8 mouse cellular contexts compared by ENCODE assay signal in the genomic region with DNA sequence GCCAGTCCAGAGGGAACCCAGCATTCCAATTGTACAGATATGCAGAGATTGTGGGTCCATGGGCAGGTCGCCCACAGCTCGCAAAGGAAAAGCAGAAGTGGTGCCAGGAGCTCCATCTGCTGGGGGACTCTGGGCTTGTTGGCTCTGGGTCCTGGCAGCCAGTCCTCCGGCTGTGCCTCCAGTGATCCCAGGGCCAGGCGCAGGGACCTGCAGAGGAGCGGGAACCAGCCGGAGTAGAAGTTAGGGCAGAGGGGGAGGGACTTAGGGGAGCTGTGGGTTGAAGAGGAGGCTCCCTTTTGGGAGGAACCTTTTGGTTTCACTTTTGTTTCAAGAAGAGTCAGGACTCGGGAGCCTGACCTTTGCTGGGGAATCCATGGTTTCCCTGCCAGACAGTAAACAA. TPM values are rescaled to one million over a fixed set of nuclear protein-coding genes. Genes with fewer than 3 reads are reported as not detected.
A peak's percentile ranks its signal among the peaks of the same experiment; 100 is the strongest.
DNase-seq lines count a peak whose midpoint lies in the region; ATAC-seq and TF ChIP-seq lines count a peak whose summit lies in the region.

No protein-coding gene starts in this region.

- peak; percentile 24 for TF ChIP-seq CTCF in ES-Bruce4 (IDR thresholded peaks at IDR 0.05; ENCODE audit: low read depth, low read length)
- TF ChIP-seq CTCF in liver, postnatal 0 days (IDR thresholded peaks at IDR 0.05; ENCODE audit: low read depth) = peak; percentile 33

- no peak for TF ChIP-seq EP300 in ES-Bruce4 (IDR thresholded peaks at IDR 0.05; ENCODE audit: insufficient read depth, low read depth, low read length)
- no peak for TF ChIP-seq EP300 in liver, postnatal 0 days (IDR thresholded peaks at IDR 0.05; ENCODE audit: low read depth)

- H3K9me3 ChIP-seq in ES-Bruce4 (replicated peaks; ENCODE audit: control insufficient read depth, insufficient read depth, low read length, poor library complexity, severe bottlenecking) = no peaks in the 10 kb centered on the region; the same call in 1 of the 2 replicates
- H3K9me3 ChIP-seq in heart, embryonic 15.5 days (replicated peaks) = no peaks in the 10 kb centered on the region
- no peaks in the 10 kb centered on the region for H3K9me3 ChIP-seq in liver, postnatal 0 days (ENCODE audit: low read length)
- no peaks in the 10 kb centered on the region for H3K9me3 ChIP-seq in stomach, embryonic 15.5 days
- H3K9me3 ChIP-seq in neural tube, embryonic 15.5 days (replicated peaks) = no peaks in the 10 kb centered on the region

- peak; percentile 76 for DNase-seq in 416B (ENCODE audit: low read depth)
- peak; percentile 49 for DNase-seq in liver, postnatal 0 days
- DNase-seq in urinary bladder, postnatal 4 days (ENCODE audit: low spot score in 2 of 2) = no peak

- no peak overlapping the region for H3K9ac ChIP-seq in ES-Bruce4 (ENCODE audit: low read depth, poor library complexity, severe bottlenecking)
- H3K9ac ChIP-seq in heart, embryonic 15.5 days = no peak overlapping the region
- H3K9ac ChIP-seq in liver, postnatal 0 days (replicated peaks) = no peak overlapping the region
- H3K9ac ChIP-seq in stomach, embryonic 15.5 days = no peak overlapping the region
- H3K9ac ChIP-seq in neural tube, embryonic 15.5 days (replicated peaks) = no peak overlapping the region

- H3K36me3 ChIP-seq in ES-Bruce4 (ENCODE audit: control insufficient read depth, insufficient read depth, low read length, poor library complexity, severe bottlenecking) = no peaks in the 10 kb centered on the region
- no peaks in the 10 kb centered on the region for H3K36me3 ChIP-seq in heart, embryonic 15.5 days
- no peaks in the 10 kb centered on the region for H3K36me3 ChIP-seq in liver, postnatal 0 days (replicated peaks; ENCODE audit: insufficient read depth, low read length)
- H3K36me3 ChIP-seq in stomach, embryonic 15.5 days = no peaks in the 10 kb centered on the region
- no peaks in the 10 kb centered on the region for H3K36me3 ChIP-seq in neural tube, embryonic 15.5 days

- H3K4me3 ChIP-seq in ES-Bruce4 (ENCODE audit: low read depth, low read length) = no peak overlapping the region
- peak overlapping the region; percentile 28 for H3K4me3 ChIP-seq in heart, embryonic 15.5 days
- H3K4me3 ChIP-seq in liver, postnatal 0 days (ENCODE audit: low read depth, low read length) = peak overlapping the region; percentile 40
- peak overlapping the region; percentile 20 for H3K4me3 ChIP-seq in stomach, embryonic 15.5 days (replicated peaks)
- H3K4me3 ChIP-seq in neural tube, embryonic 15.5 days (replicated peaks) = no peak overlapping the region

- H3K27me3 ChIP-seq in ES-Bruce4 (ENCODE audit: control insufficient read depth, insufficient read depth, low read length, poor library complexity, severe bottlenecking) = no peaks in the 10 kb centered on the region
- no peaks in the 10 kb centered on the region for H3K27me3 ChIP-seq in heart, embryonic 15.5 days
- no peaks in the 10 kb centered on the region for H3K27me3 ChIP-seq in liver, postnatal 0 days (ENCODE audit: insufficient read depth, low read length)
- no peaks in the 10 kb centered on the region for H3K27me3 ChIP-seq in stomach, embryonic 15.5 days (replicated peaks)
- H3K27me3 ChIP-seq in neural tube, embryonic 15.5 days (replicated peaks) = no peaks in the 10 kb centered on the region

- no peak overlapping the region for H3K27ac ChIP-seq in ES-Bruce4 (ENCODE audit: insufficient read depth, low read length)
- H3K27ac ChIP-seq in heart, embryonic 15.5 days = no peak overlapping the region
- H3K27ac ChIP-seq in liver, postnatal 0 days (ENCODE audit: low read depth) = no peak overlapping the region
- H3K27ac ChIP-seq in stomach, embryonic 15.5 days = no peak overlapping the region
- H3K27ac ChIP-seq in neural tube, embryonic 15.5 days (replicated peaks) = no peak overlapping the region

- peak; percentile 100 for ATAC-seq in cerebellum, adult (ENCODE audit: insufficient number of reproducible peaks, low FRiP score, low TSS enrichment)
- no peak for ATAC-seq in heart, embryonic 15.5 days (replicated peaks; ENCODE audit: insufficient number of reproducible peaks, insufficient read depth, low FRiP score, low read depth)
- peak; percentile 89 for ATAC-seq in liver, postnatal 0 days
- ATAC-seq in stomach, embryonic 15.5 days (ENCODE audit: insufficient read depth, low FRiP score, low read depth) = no peak; the same call in 1 of the 2 replicates
- no peak for ATAC-seq in neural tube, embryonic 15.5 days (ENCODE audit: low FRiP score)

- TF ChIP-seq POLR2A in ES-Bruce4 (IDR thresholded peaks at IDR 0.05; ENCODE audit: insufficient read depth, low read length) = no peak

- H3K4me1 ChIP-seq in ES-Bruce4 (ENCODE audit: control insufficient read depth, insufficient read depth, low read length) = no peaks in the 10 kb centered on the region
- H3K4me1 ChIP-seq in heart, embryonic 15.5 days (replicated peaks) = no peaks in the 10 kb centered on the region
- no peaks in the 10 kb centered on the region for H3K4me1 ChIP-seq in liver, postnatal 0 days (ENCODE audit: insufficient read depth)
- no peaks in the 10 kb centered on the region for H3K4me1 ChIP-seq in stomach, embryonic 15.5 days
- H3K4me1 ChIP-seq in neural tube, embryonic 15.5 days = no peaks in the 10 kb centered on the region

- WGBS in heart, embryonic 15.5 days = 56% methylated on average over 7 of the region's 7 CpGs
- 54% methylated on average over 7 of the region's 7 CpGs for WGBS in liver, postnatal 0 days (ENCODE audit: insufficient replicate concordance)
- WGBS in stomach, embryonic 15.5 days = 49% methylated on average over 7 of the region's 7 CpGs
- WGBS in neural tube, embryonic 15.5 days = 71% methylated on average over 7 of the region's 7 CpGs

- peak overlapping the region; percentile 32 for H3K4me2 ChIP-seq in heart, embryonic 15.5 days
- peak overlapping the region; percentile 42; the same call in 1 of the 2 replicates for H3K4me2 ChIP-seq in liver, postnatal 0 days (ENCODE audit: low read depth, low read length)
- peak overlapping the region; percentile 35 for H3K4me2 ChIP-seq in stomach, embryonic 15.5 days
- no peak overlapping the region for H3K4me2 ChIP-seq in neural tube, embryonic 15.5 days

RNA-seq across cellular contexts. Expression of a gene that starts 28.2 kb away (rescaled TPM):
- polyA plus RNA-seq in ES-Bruce4 (2011; ENCODE audit: insufficient read depth, insufficient read length, low read depth, missing spikeins) = 0.21 TPM in 1 of 2 replicates, not detected in the other
- polyA plus RNA-seq in heart, embryonic 15.5 days (2015; fragmentation: Nextera tagmentation; extraction: Ambion mirVana) = not detected in 2 replicates
- not detected in 2 replicates for polyA plus RNA-seq in liver, postnatal 0 days (2015; fragmentation: Nextera tagmentation; extraction: Ambion mirVana)
- not detected in 2 replicates for polyA plus RNA-seq in stomach, embryonic 15.5 days (2015; fragmentation: Nextera tagmentation; extraction: Ambion mirVana)
- 0.04 TPM in 1 of 2 replicates, not detected in the other for polyA plus RNA-seq in neural tube, embryonic 15.5 days (2015; fragmentation: Nextera tagmentation; extraction: Ambion mirVana)

RNA-seq across cellular contexts. Expression of a gene that starts 51.6 kb away (rescaled TPM):
- polyA plus RNA-seq in ES-Bruce4 (2011; ENCODE audit: insufficient read depth, insufficient read length, low read depth, missing spikeins) = 7.0 and 11.8 TPM in 2 replicates
- 4.7 and 8.5 TPM in 2 replicates for polyA plus RNA-seq in heart, embryonic 15.5 days (2015; fragmentation: Nextera tagmentation; extraction: Ambion mirVana)
- 2.9 and 3.2 TPM in 2 replicates for polyA plus RNA-seq in liver, postnatal 0 days (2015; fragmentation: Nextera tagmentation; extraction: Ambion mirVana)
- 5.9 and 8.0 TPM in 2 replicates for polyA plus RNA-seq in stomach, embryonic 15.5 days (2015; fragmentation: Nextera tagmentation; extraction: Ambion mirVana)
- polyA plus RNA-seq in neural tube, embryonic 15.5 days (2015; fragmentation: Nextera tagmentation; extraction: Ambion mirVana) = 2.9 and 4.3 TPM in 2 replicates

Comparison
In these comparisons a context has a peak if more than half of its experiments do, and no peak if none do; other contexts are left out.
1. DNase-seq: peak in 416B (single experiment) and liver, postnatal 0 days (single experiment); none in urinary bladder, postnatal 4 days (0 of 2).
2. H3K4me3 ChIP-seq: peak in heart, embryonic 15.5 days (single experiment), liver, postnatal 0 days (single experiment) and stomach, embryonic 15.5 days (single experiment); none in ES-Bruce4 (single experiment) and neural tube, embryonic 15.5 days (single experiment).
3. ATAC-seq: peak in cerebellum, adult (single experiment) and liver, postnatal 0 days (single experiment); none in heart, embryonic 15.5 days (single experiment), stomach, embryonic 15.5 days (single experiment) and neural tube, embryonic 15.5 days (single experiment).